Mouse (Mus musculus) E14TG2a.4 (cell line): ENCODE results near the gene Trpm3.

Experiments used
- CTCF ChIP-seq: conservative IDR thresholded peaks from 2 replicates; pipeline ENCODE4 v1.5.1; 2014; ENCODE audit warnings: low read length
- NANOG ChIP-seq: IDR thresholded peaks from 2 replicates; pipeline ENCODE4 v1.6.1; 2014; ENCODE audit warnings: borderline replicate concordance, low read length, mixed read lengths
- POU5F1 ChIP-seq: IDR thresholded peaks from 2 replicates; pipeline ENCODE4 v1.6.1; 2014; ENCODE audit warnings: low read length, borderline replicate concordance

- TF ChIP-seq CTCF = no peak
- TF ChIP-seq POU5F1 = no peak
- no peak for TF ChIP-seq NANOG
Measured at GRCm38 (mm10) chr19:22754498-22754897, 615.7 kb downstream of the Trpm3 start.
